Mouse (Mus musculus) embryonic fibroblast, embryonic 13.5 days (primary cell): Measurements from ENCODE around the gene Cma2. TPM values are rescaled to one million over a fixed set of nuclear protein-coding genes. Genes with fewer than 3 reads are reported as not detected.

Experiments used
- H3K27ac ChIP-seq: 2 replicates; pipeline ENCODE4 v1.5.1; 2012; ENCODE audit warnings: low read length, control low read depth, inconsistent platforms; ENCODE audit not compliant: insufficient read depth
- H3K4me1 ChIP-seq: 2 replicates; pipeline ENCODE4 v1.6.1; 2011; ENCODE audit warnings: low read length; ENCODE audit not compliant: control insufficient read depth, insufficient read depth
- H3K4me3 ChIP-seq: 2 replicates; pipeline ENCODE4 v1.5.1; 2011; ENCODE audit warnings: mild to moderate bottlenecking, control low read depth, low read length; ENCODE audit not compliant: insufficient read depth
- CTCF ChIP-seq: IDR thresholded peaks from 2 replicates; pipeline ENCODE4 v1.5.1; 2011; ENCODE audit warnings: mild to moderate bottlenecking, control low read depth, low read length, moderate library complexity, borderline replicate concordance; ENCODE audit not compliant: insufficient read depth
- POLR2A ChIP-seq: IDR thresholded peaks from 2 replicates; pipeline ENCODE4 v1.6.1; 2011; ENCODE audit warnings: low read depth, mild to moderate bottlenecking, control low read depth, low read length, moderate library complexity
- polyA plus RNA-seq: library from polyadenylated mRNA; stranded (reverse); fragments of >200 nt; gene quantifications from 2 replicates; pipeline ENCODE4 v1.2.4, GENCODE M21; 2011; ENCODE audit warnings: low read depth; ENCODE audit not compliant: missing spikeins, insufficient read length

Gene Cma2
- 4.3 TPM in 1 of 2 replicates, not detected in the other for polyA plus RNA-seq

DNA sequence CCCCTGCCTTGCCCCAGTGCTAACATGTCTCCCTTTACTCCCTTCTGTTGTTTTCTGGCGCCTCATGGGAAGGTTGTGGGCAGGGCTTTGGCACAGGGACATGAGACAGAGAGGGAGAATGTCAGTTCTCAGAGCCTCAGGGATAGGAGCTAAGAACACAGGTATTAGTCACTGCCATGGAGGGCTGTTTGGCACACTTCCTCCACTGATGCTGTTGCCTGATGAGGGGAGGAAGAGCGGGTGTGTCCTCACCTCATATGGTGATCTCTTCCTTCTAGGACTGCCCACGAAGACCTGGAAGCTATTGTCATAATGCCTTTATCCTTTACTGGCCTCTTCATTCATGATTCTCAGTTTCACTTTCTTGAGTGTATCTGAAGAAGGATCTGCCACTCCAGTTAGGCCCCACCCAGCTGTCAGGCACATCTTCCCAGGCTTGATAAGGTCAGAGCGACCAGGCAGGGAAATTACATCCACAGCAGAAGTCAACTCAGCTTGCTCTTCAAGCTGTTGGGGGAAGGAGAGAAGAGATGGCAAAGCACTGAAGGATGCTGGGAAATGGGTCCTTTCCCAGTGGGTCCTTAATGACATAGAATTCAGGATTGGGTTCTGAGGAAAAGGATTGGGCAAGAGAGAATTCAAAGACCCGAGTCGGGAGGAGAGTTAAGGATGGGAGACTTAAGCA is at the start of gene Cma2:
Cma2 (plus strand) TSS at position 635 of the 685 bp plus-strand sequence.
- TF ChIP-seq CTCF (no peak), POLR2A (no peak)
- no peak within 1 kb of the TSS for H3K4me3 ChIP-seq
- H3K27ac ChIP-seq = no peak within 1 kb of the TSS
- peaks cover 11% of the 10 kb centered on the region for H3K4me1 ChIP-seq

DNA sequence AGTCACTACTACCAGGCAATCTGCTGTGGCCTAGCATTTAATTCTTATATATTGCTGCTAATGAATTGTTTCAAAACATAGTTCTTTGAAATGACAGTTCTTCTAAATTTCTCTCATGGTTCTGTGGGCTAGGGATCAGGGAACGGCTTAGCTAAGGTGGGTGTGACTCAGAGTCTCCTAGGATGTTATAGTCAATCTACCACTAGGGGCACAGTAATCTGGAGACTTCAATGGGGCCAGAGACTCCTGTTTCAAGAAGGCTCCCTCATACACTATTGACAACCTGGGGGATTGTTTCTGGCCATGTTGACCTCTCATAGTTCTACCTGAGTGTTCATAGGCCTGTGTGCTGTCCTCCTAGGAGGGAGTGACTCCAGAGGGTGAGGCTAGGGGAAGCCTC is 45.3 kb upstream of the Cma2 start:
- Histone ChIP-seq H3K27ac (no peak overlapping the region), H3K4me1 (no peaks in the 10 kb centered on the region), H3K4me3 (no peak overlapping the region)
- TF ChIP-seq CTCF (no peak), POLR2A (no peak)

DNA sequence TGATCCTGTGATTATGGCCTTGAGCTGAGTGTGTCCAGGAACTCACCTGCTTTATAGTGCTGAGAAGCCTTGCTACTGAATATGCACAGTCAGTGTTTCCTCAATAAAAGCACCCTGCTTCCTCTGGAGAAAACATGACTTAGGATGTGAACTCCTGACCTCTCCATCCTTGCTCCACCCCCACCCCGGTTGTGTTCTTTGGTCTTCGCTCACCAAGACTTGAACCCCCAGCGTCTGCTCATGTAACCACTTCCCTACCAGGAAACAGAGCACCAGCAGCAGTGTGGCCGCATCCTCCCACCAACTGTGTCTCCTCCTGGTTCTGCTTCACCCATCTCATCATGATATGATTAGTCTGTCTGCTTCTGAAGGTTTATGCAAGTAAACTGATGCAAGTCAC is 37.4 kb upstream of the Cma2 start:
- no peaks in the 10 kb centered on the region for H3K4me1 ChIP-seq

DNA sequence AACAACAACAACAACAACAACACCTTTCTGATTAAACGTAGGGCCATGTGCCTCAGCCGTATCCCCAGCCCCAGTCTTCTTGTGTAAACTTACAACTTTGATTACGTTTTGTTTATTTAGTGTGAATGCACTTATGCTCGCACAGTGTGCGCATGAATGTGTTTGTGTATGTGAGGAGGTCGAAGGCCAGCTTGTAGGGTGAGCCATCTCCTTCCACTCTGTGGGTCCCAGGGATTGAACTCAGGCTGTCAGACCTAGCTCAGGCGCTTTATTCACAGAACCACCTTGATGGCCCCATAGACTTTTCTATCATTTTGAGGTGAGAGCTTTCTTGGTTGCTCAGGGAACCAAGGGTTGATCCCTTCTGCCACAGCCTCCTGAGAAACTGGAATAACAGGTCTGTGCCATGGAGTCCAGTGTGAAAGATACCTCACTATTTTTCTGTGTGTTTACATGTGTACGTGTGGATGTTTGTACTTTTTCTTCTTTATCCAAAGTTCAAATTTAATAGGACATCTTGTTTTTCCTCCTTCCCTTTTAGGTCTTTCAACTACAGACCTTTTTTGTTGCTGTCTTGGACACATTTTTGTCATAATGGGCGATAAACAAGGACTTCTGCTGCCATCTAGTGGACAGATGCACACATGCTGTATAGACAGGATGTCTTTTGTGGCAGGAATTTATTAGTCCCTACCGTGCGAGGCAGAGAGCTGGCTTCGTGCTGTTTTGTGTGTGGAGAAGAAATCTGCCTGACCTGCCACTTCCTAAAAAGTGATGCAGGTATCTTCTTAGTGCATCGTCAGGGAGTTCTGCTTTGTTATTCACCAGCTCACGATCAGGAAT is 32.3 kb upstream of the Cma2 start:
- no peak overlapping the region for H3K4me3 ChIP-seq
- H3K27ac ChIP-seq = no peak overlapping the region
- H3K4me1 ChIP-seq = peaks cover 2% of the 10 kb centered on the region; the same call in 1 of the 2 replicates
- 0 out of 2 replicates have a peak, but pooled peaks have one; percentile 5 for TF ChIP-seq CTCF
- no peak for TF ChIP-seq POLR2A

More for the DNA sequence above, 37.4 kb upstream of the Cma2 start:
- TF ChIP-seq CTCF (no peak), POLR2A (no peak)
- Histone ChIP-seq H3K4me3 (no peak overlapping the region), H3K27ac (no peak overlapping the region)

DNA sequence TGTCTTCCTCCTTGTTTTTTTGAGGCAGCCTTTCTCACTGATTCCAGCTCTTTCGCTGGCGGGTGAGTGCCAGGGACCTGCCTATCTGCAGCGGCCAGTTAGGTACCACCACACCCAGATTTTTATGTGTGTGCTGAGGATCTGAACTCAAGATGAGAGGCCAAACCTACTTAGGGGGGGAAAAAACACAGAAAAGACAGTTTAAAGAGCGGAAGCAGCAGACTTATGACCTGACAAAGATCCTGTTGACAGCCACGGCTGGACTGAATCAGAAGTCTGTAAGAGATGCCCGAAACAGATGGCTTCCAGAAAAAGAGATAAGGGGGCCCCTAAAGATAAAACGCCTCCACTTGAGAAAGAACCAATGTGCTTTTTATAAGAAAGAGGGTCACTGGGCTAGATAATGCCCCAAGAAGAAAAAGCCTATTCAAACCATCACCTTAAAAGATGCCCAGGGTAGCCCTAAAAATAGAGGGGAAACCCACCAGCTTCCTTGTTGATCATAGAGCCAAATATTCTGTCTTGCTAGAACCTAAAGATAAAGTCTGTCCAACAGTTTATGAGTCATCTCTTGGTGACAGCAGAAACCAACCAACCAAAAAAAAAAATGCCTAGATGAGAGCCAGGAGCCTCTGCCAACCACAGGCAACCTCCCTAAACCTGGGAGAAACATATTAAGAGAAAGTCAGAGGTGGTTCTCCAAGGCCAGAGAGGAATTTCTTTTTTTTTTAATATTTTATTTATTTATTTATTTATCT is 28.1 kb upstream of the Cma2 start:
- TF ChIP-seq POLR2A (no peak), CTCF (no peak)
- H3K27ac ChIP-seq = no peak overlapping the region
- H3K4me1 ChIP-seq = peaks cover 2% of the 10 kb centered on the region; the same call in 1 of the 2 replicates
- H3K4me3 ChIP-seq = no peak overlapping the region

DNA sequence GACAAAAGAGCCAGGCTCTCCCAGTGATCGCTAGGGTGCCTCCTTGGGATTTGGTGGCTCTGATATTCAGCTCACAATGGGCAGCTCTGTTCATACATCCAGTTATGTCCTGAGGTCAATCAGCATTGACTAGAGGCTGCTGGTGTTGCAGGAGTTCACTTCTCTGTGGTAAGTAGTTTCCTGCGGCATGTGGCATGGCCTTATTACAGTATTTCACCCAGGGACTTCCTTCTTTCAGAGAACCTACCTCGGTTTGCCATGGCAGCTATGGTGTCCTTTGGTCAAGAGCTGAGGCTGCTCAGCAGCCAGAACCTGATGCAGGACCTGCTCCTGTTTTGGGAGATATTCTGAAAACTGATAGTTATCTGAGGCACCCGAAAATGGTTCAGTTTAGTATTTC is 23.9 kb upstream of the Cma2 start:
- H3K27ac ChIP-seq = no peak overlapping the region
- TF ChIP-seq POLR2A (no peak), CTCF (no peak)
- no peak overlapping the region for H3K4me3 ChIP-seq
- no peaks in the 10 kb centered on the region for H3K4me1 ChIP-seq

DNA sequence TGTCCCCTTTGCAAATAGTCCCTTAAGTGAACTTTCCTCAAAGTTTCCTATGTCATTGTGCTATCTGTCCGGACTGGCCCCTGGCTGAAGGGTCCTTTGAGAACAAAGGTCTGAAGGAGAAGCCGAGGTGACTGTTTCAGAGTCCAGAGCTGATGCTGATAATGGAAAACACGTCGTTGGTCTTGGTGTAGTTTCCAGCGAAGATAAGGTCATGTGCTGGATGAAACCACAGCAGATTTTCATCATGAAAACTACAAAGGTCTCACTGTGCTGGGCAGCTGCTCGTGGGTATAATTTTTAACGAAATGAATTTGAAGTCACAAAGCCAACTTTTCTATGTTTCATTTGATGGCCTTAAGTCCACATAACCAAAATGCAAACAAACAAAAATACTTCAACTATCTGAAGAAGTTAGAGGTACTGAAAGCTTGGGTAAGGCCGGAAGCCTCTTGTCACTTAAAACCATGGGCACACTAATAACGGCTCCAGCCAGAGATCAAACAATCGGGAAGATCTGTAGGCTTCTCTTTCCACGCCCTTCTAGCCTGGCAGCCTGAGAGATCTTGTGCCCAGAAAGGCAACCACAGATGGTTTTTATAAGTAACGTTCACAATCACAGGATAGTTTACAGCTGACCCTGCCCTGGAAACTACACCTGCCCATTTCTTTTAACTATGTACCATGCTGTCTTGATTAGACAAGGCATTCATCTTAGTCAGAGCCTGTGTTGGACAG is 21.4 kb upstream of the Cma2 start:
- Histone ChIP-seq H3K27ac (no peak overlapping the region), H3K4me1 (no peaks in the 10 kb centered on the region), H3K4me3 (no peak overlapping the region)
- TF ChIP-seq CTCF (no peak), POLR2A (no peak)

DNA sequence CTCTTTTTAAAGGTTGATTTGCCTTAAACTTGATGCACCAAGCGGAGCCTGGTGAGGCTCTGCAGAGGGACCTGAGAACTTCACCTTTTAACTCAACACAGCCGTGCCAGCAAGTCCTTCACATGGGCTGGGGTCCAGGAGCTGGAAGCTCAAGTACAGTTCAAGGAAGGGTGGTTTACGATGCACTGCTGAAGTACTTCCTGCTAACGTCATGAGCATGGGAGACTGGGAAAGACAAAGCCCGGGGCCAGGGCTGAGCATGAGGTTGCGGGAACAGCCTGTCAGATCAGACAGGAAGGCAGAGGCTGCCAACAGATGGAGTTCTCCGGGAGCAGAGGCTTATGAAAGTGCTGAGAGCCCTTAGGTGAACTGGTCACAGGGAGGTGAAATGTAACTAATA is 17.2 kb upstream of the Cma2 start:
- H3K4me1 ChIP-seq = no peaks in the 10 kb centered on the region
- no peak overlapping the region for H3K27ac ChIP-seq
- no peak overlapping the region for H3K4me3 ChIP-seq
- TF ChIP-seq CTCF (no peak), POLR2A (no peak)

DNA sequence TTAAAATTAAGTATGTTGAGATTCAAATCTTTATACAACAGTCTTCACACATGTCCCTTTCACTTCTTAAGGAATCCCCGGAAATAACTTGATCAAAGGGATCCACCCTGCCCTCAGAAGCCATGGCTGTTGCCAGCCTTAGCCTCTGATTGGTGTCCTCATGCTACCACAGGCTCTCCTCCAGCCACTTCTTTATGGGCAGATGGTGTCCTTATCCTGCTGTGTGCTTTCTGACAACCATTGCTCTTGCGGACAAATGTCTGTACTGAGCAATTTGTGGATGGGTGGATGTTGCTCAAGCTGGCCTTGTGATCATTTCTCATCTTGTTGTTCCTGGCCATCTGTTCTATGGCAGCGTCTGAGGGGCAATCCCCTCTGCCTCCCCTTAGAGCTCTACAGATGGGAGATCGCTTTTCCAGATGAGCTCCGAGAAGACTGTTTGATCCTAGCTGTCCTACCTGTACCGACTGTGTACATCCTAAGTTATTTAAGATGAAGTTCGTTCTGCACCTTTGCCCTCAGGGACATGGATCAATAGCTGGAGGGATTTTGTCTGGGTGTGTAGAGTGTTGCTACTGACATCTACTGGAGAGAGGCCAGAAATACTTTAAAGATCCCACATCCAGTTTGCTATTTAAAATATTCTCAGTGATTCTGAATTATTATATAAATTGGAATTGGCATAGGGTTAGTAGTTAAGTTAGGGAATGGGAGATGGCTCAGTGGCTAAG is 10.5 kb upstream of the Cma2 start:
- TF ChIP-seq CTCF (no peak), POLR2A (no peak)
- H3K4me1 ChIP-seq = 0 out of 2 replicates have a peak, but pooled peaks cover 1% of the 10 kb centered on the region
- no peak overlapping the region for H3K4me3 ChIP-seq
- H3K27ac ChIP-seq = no peak overlapping the region
